Mouse (Mus musculus): ENCODE data around the gene Tspear.
"Not testable (repeated sequence)": the region's sequence is repeated elsewhere in the genome, so short reads cannot be mapped to it uniquely, and the experiment has no call there.

Tspear gene

DNA sequence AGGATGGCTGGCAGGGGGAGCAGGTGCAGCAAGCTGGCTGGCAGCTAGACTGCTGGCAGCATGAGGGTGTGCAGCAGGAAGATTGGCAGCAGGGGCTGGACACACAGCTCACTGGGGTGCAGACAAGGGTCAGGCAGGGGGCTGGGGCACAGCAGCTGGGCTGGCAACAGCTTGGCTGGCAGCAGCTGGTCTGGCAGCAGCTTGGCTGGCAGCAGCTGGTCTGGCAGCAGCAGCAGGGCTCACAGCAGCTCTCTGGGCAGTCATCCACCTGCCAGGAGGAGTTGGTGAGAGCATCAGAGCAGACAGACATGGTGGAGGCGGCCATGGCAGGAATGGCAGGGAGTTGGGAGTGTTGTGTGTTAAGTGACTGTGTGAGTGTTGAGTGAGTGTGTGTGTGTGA lies 101.5 kb downstream of the Tspear start, which contains the start of gene Gm7137:
Gene Gm7137 (minus strand): TSS at position 325 of the 400 bp plus-strand sequence.
- peak in 1 of 2 experiments; percentile 12 for DNase-seq (ENCODE audit: low spot score in 2 of 2)

- DNase-seq (ENCODE audit: low spot score in 2 of 2), result no peak
Observed at GRCm38 (mm10) chr10:77788621-77789020, 102.3 kb downstream of the Tspear start.

DNA sequence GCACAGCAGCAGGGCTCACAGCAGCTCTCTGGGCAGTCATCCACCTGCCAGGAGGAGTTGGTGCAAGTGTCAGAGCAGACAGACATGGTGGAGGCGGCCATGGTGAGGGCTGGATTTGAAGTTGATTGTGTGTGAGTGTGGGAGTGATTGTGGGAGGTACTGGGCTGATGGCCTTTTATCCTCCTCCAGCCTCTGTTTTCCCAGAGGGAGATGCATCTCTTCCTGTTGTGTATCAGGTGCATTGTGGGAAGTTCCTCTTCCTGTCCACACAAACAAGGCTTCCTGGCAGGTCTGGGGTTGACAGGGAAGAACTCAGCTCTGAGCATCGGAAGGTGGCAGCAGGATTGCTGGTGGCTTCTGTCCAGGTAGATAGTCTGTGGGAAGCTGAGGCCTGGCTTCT lies 108.6 kb downstream of the Tspear start, which contains the start of gene Gm9639:
Gene Gm9639 (minus strand): TSS at position 101 of the 400 bp plus-strand sequence.
- no peak for DNase-seq (ENCODE audit: low spot score in 2 of 2)

- no peak for DNase-seq (ENCODE audit: low spot score in 2 of 2)
Observed at GRCm38 (mm10) chr10:77797677-77798076, 111.3 kb downstream of the Tspear start.

- not testable (repeated sequence) for DNase-seq (ENCODE audit: low spot score in 2 of 2)
Observed at GRCm38 (mm10) chr10:77798164-77798920, 112.0 kb downstream of the Tspear start.

GRCm38 (mm10) chr10:77798921-77799508 lies 112.6 kb downstream of the Tspear start, which contains the start of gene Gm19668:
TSS of gene Gm19668 (minus strand) at chr10:77799133.
- no peak for DNase-seq (ENCODE audit: low spot score in 2 of 2)

DNA sequence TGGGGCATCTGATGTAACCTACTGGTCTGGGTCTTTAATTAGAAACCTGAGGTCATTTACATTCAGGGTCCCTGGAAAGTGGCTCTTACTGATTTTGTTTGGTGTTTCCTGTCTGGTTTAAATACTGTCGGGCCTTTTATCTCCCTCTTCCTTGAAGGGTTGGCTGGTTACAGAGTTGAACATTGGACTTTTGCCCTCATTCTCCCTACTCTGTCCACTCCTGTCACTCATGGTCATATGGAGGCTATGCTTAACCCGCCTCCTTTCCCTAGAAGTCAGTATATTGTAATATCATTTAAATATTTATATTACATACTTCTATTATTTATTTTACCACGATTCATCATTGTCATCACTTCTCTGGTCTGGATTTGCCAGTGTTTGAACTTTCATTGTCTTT lies 117.7 kb downstream of the Tspear start:
- DNase-seq (ENCODE audit: low spot score in 2 of 2), result no peak

GRCm38 (mm10) chr10:77811743-77812142 lies 125.4 kb downstream of the Tspear start, which contains the start of gene Gm9507:
TSS of gene Gm9507 (minus strand) at chr10:77811843.
- DNase-seq (ENCODE audit: low spot score in 2 of 2), result no peak

DNA sequence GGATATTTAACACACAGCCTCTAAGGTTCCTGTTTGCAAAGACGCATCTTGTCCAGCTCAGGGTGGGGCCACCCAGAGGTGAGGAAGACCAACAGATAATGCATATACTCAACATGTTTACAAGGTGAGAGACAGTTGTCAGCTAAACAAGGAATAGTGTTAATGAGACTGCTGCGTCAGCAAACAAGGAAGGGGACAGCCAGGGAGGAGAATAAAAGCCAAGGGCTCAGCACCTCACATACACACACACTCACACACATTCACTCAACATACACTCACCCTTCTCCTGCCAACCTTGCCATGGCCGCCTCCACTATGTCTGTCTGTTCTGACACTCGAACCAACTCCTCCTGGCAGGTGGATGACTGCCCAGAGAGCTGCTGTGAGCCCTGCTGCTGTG lies 128.0 kb downstream of the Tspear start, which contains the start of gene Gm2696:
Gene Gm2696 (plus strand): TSS at position 301 of the 400 bp plus-strand sequence.
- DNase-seq (ENCODE audit: low spot score in 2 of 2), result no peak

GRCm38 (mm10) chr10:77815514-77815913 lies 129.1 kb downstream of the Tspear start:
- DNase-seq (ENCODE audit: low spot score in 2 of 2), result no peak

DNA sequence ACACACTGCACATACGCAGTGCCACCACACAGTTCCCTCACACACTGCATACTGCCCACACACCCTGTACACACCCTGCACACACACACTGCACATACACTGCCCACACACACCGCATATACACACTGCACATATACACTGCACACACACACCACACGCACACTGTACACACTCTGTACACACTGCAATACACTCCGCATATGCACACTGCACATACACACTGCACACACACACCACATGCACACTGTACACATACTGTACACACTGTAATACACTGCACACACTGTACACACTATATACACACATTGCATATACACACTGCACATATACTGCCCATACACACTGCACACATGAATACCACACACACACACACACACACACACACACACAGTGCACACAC lies 132.2 kb downstream of the Tspear start:
- DNase-seq (ENCODE audit: low spot score in 2 of 2), result no peak

DNA sequence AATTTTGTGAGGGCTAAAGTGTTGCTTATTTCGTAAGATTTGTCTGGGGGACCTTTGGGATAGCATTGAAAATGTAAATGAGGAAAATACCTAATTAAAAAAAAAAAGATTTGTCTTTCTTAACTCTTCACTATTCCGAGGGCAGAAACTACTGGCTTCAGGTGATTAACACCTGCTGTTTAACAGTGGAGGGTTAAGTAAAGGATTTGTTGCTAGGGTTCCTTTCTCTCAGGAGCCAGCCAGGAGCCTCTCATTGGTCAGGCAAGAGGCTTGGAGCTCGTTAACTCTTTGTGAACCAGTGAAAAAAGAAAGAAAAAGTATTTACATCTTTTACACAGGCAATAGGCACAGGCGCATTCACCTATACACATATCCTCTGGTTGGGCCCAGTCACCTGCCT lies 132.8 kb downstream of the Tspear start:
- DNase-seq (ENCODE audit: low spot score in 2 of 2), result no peak

DNA sequence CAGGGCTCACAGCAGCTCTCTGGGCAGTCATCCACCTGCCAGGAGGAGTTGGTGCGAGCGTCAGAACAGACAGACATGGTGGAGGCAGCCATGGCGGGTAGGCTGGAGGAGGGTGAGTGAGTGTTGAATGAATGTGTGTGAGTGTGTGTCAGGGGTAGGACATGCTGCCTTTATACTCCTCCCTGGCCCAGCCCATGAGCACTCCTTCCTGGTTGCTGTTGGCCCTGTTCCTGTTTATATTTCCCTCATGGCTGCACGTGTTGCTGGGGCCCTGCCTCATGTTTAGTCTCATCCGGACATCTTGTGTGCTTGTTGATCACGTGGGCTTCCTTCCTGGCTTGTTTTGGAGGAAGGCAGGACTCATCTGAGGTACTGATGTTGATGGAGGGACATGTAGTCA lies 140.6 kb downstream of the Tspear start, which contains the start of gene Krtap10-4:
Gene Krtap10-4 (minus strand): TSS at position 145 of the 400 bp plus-strand sequence.
- no peak for DNase-seq (ENCODE audit: low spot score in 2 of 2)

GRCm38 (mm10) chr10:77835647-77836046 lies 149.3 kb downstream of the Tspear start, which contains the start of gene Krtap10-10:
TSS of gene Krtap10-10 (plus strand) at chr10:77835947.
- DNase-seq (ENCODE audit: low spot score in 2 of 2), result peak; percentile 19 to 25

GRCm38 (mm10) chr10:77839006-77839405 lies 152.6 kb downstream of the Tspear start:
- DNase-seq (ENCODE audit: low spot score in 2 of 2), result no peak

GRCm38 (mm10) chr10:77846503-77846902 lies 160.1 kb downstream of the Tspear start, which contains the start of gene Gm36176:
TSS of gene Gm36176 (plus strand) at chr10:77846803.
- DNase-seq (ENCODE audit: low spot score in 2 of 2), result no peak

DNA sequence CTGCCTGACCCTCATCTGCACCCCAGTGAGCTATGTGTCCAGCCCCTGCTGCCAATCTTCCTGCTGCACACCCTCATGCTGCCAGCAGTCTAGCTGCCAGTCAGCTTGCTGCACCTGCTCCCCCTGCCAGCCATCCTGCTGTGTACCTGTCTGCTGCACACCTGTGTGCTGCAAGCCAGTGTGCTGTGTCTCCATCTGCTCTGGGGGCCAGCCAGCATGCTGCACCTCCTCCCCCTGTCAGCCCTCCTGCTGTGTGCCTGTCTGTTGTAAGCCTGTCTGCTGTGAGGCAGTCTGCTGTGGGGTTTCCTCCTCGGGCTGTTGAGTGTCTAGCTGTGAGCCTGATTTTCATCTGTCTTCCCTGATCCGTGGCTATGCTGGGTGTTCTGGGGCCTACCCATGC lies 160.6 kb downstream of the Tspear start:
- DNase-seq (ENCODE audit: low spot score in 2 of 2), result no peak

DNA sequence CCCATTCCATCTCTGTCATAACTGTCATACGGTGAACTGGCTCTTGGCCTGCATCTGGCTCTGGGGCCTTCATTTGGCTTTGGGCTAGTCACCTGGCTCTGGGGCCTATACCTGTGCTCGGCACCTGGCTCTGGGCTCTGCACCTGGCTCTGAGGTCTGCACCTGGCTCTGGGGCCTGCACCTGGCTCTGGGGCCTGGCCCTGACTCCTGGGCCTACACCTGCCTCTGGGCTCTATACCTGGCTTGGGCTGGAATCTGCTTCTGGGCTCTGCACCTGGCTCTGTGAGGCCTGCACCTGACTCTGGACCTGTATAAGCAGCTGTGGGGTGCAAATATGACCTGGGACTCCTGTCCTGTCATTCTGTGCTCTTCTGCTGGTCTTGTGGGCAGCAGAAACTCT lies 161.2 kb downstream of the Tspear start:
- no peak for DNase-seq (ENCODE audit: low spot score in 2 of 2)

DNA sequence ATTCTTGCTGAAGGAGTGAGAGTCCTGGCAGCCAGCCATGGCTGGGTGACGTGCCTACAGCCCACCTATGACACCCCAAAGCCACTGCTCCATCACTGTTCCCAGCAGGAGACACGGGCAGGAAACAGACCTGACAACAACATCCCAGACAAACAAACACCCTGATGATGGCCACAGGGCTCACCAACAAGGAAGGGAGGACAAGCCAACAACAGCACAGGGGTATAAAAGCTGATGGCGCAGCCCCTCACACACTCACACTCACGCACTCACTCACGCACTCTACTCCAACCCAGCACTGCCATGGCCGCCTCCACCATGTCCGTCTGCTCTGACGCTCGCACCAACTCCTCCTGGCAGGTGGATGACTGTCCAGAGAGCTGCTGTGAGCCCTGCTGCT lies 166.2 kb downstream of the Tspear start, which contains the start of gene Gm10318:
Gene Gm10318 (plus strand): TSS at position 301 of the 400 bp plus-strand sequence.
- DNase-seq (ENCODE audit: low spot score in 2 of 2), result no peak

DNA sequence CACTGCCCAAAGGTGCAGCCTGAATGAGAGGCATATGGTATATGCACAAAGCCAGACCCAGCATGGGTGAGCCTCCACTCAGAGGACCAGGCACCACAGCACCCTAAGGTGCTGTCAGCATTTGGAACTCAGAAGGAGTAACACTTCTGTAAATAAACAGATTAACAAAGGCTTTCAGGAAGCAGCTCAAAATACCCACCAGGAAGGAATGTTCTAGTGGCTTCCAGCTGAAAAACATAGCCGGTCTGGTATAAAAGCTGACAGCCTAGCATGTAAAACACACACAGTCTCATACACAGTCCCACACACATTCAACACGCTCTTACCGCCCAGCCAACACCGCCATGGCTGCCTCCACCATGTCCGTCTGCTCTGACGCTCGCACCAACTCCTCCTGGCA lies 175.3 kb downstream of the Tspear start, which contains the start of gene Gm3285:
Gene Gm3285 (plus strand): TSS at position 301 of the 400 bp plus-strand sequence.
- no peak for DNase-seq (ENCODE audit: low spot score in 2 of 2)

DNA sequence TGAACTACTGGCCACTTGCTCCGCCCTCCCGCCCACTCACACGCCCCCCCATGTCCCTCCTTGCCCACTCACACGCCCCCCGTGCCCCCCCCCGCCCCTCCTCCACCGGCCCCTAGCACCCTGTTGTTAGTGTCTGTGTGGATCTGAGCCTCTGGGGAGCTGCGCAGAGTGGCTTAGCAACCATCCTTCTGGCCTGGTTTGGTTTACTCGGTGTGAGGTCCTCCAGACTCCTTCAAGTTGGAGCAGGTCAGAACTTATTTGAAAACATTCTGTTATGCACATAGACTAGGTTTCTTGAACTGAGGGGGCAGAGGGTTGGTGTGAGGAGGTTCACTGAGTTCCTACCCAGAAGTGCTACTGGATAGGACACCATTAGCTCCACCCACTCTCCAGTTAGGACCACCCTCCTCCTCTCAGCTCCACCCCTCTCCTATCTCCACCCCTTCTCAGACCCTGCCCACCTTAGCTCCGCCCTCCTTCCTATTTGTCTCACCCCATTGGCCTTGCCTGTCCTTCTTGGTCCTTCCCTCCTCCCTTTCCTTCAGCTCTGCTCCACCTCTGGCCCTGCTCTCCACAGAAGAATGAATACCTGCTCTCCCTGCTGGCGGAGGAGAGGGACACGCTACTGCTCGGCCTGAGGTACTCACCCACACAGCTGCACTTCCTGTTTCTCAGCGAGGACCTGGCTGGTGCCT lies 177.8 kb downstream of the Tspear start:
- no peak for DNase-seq (ENCODE audit: low spot score in 2 of 2)

DNA sequence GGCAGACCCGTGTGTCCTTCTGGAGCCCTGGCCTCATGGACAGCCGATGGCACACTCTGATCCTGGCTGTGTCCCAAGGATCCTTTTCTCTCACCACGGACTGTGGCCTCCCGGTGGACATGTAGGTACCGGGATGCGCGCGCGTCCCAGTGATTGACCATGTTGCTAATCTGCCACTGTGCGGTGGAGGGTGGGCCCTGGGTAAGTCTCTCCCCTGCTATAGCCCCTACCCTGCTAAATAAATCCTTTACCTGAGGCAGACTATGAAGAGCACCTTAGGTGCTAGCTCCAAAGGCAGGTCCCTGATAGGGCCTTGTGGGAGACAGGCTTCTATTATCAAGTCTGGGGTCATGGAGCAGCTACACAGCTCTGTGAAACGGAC lies 178.4 kb downstream of the Tspear start:
- DNase-seq (ENCODE audit: low spot score in 2 of 2), result no peak
